Mouse (Mus musculus) E14TG2a.4 (cell line): ENCODE results near the gene Cisd3.
"Not testable (repeated sequence)": the region's sequence is repeated elsewhere in the genome, so short reads cannot be mapped to it uniquely, and the experiment has no call there.

ENCODE experiments used
- H3K27me3 ChIP-seq: 2 replicates; pipeline ENCODE4 v1.6.1; 2014; ENCODE audit warnings: low read length, control low read depth; ENCODE audit not compliant: insufficient read depth
- H3K36me3 ChIP-seq: 2 replicates; pipeline ENCODE4 v1.6.1; 2014; ENCODE audit warnings: low read length, control low read depth; ENCODE audit not compliant: insufficient read depth
- H3K4me1 ChIP-seq: replicated peaks from 2 replicates; pipeline ENCODE4 v1.6.1; 2014; ENCODE audit warnings: low read depth, low read length, control low read depth
- H3K4me3 ChIP-seq: replicated peaks from 2 replicates; pipeline ENCODE4 v1.5.1; 2014; ENCODE audit warnings: mild to moderate bottlenecking, low read length
- H3K9me3 ChIP-seq: 2 replicates; pipeline ENCODE4 v1.6.1; 2014; ENCODE audit warnings: low read length, control low read depth
- CTCF ChIP-seq: conservative IDR thresholded peaks from 2 replicates; pipeline ENCODE4 v1.5.1; 2014; ENCODE audit warnings: low read length
- NANOG ChIP-seq: IDR thresholded peaks from 2 replicates; pipeline ENCODE4 v1.6.1; 2014; ENCODE audit warnings: borderline replicate concordance, low read length, mixed read lengths
- POU5F1 ChIP-seq: IDR thresholded peaks from 2 replicates; pipeline ENCODE4 v1.6.1; 2014; ENCODE audit warnings: low read length, borderline replicate concordance

Cisd3 gene

DNA sequence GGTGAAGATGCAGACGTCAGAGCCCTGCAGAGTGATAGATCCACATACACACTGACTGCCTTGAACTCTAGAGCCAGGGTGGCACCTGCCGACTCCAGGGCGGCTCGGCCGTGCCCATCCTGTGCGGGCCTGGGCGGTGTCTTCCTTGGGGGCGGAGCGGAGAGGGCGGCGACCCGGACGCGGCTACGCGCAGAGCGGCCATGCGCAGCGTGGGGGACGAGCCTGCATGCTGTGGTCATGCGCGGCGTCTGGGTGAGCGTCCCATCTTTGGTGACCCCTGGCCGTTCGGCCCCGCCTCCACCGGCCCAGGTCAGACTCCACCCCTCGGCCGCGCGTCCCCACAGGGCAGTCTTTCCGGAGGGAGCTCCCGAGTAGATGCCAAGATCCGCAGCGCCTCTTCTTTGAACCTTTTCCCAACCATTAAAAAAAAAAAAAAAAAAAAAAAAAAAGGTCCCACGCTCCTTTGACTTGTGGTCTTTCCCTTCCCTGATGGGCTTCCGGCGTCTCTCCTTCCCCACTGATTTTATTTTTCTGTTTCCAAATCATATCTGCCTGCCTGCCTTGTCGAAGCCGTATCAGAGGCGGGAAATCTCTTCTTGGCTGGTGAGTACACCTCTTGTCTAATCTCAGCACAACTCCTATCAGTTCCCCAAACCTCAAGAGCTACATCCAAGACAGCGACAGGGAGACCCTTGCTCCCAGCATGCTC, at the start of gene Cisd3:
Gene Cisd3, plus strand, starts transcription at position 214 of the 709 bp plus-strand sequence.
- Histone ChIP-seq H3K9me3 (no peaks in the 10 kb centered on the region), H3K4me3 (peak within 1 kb of the TSS; percentile 72), H3K27me3 (no peaks in the 10 kb centered on the region), H3K4me1 (peaks cover 92% of the 10 kb centered on the region), H3K36me3 (peaks cover 89% of the 10 kb centered on the region)
- TF ChIP-seq CTCF (no peak), POU5F1 (no peak), NANOG (no peak)

DNA sequence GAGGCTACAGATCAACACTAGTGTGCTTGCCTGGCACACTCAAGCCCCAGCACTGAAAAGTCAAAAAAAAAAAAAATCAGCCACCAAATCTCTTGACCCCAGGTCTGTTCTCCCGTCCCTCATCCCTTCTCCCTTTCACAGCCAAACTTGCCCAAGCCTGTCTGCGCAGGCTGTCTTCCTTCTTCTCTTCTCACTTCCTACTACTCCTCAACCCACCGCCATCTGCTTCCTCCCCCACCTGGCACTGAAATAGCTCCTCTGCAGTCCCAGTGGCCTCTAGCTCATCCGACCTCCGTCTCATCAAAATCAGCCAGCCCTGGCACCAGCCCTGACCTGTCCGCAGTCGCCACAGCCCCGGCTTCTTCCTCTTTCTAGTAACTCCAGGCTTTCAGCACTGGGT, 44.0 kb upstream of the Cisd3 start:
- TF ChIP-seq POU5F1 (no peak), CTCF (no peak), NANOG (no peak)
- H3K4me1 ChIP-seq, result peaks cover 32% of the 10 kb centered on the region
- H3K9me3 ChIP-seq, result peaks cover 5% of the 10 kb centered on the region; the same call in 1 of the 2 replicates

DNA sequence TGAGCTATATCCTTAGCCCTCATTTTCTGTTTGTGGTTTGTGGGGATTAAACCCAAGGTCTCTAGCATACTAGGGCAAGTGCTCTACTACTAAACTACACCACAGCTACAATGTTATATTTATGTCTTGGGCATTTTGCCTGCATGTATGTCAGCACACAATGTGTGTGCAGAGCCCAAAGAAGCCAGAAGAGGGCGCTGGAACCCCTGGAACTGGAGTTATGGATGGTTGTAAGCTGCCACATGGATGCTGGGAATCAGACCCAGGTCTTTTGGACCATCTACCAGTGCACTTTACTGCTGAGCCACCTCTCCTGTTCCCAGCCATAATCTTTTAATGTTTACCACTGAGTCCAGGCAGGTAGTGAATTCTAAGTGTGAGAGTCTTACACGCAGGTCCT, 42.9 kb upstream of the Cisd3 start:
- H3K9me3 ChIP-seq, result peaks cover 5% of the 10 kb centered on the region; the same call in 1 of the 2 replicates
- no peak overlapping the region for H3K4me3 ChIP-seq
- H3K27me3 ChIP-seq, result no peaks in the 10 kb centered on the region
- H3K36me3 ChIP-seq, result no peaks in the 10 kb centered on the region
- TF ChIP-seq POU5F1 (no peak), CTCF (peak; percentile 56)
- H3K4me1 ChIP-seq, result peaks cover 23% of the 10 kb centered on the region

More for the DNA sequence above, 44.0 kb upstream of the Cisd3 start:
- no peaks in the 10 kb centered on the region for H3K36me3 ChIP-seq
- H3K4me3 ChIP-seq, result no peak overlapping the region
- H3K27me3 ChIP-seq, result no peaks in the 10 kb centered on the region

DNA sequence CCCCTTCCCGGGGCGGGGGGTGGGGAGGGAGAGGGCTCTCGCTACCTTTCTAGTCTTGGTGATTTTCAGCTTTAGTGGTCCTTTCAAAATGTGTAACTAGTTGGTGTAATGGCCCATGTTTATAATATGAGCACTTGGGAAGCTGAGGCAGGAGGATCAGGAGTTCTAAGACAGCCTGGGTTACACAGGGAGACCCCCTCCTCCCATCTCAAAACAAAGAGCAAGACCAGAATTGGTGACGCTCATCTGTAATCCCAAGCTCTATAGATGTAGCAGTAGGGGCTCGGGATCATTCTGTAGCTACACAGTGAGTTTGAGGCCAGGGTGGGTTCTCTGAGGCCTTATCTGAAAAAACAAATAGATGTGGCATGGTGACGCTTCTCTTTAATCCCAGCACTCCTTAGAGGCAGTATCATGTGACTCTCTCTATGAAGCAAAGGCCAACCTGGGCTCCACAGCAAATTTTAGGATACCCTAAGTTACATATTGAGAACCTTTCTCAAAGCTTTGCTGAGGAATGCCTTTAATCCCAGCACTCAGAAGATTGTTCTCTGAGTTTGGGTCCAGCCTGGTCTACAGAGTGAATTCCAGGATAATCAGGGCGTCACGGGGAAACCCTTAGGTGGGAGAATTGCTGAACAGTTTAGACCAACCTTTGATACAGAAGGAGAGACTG, 42.1 kb upstream of the Cisd3 start:
- Histone ChIP-seq H3K36me3 (no peaks in the 10 kb centered on the region), H3K27me3 (no peaks in the 10 kb centered on the region), H3K4me3 (no peak overlapping the region), H3K9me3 (peaks cover 5% of the 10 kb centered on the region; the same call in 1 of the 2 replicates), H3K4me1 (peaks cover 18% of the 10 kb centered on the region)
- TF ChIP-seq POU5F1 (no peak), CTCF (no peak), NANOG (no peak)

DNA sequence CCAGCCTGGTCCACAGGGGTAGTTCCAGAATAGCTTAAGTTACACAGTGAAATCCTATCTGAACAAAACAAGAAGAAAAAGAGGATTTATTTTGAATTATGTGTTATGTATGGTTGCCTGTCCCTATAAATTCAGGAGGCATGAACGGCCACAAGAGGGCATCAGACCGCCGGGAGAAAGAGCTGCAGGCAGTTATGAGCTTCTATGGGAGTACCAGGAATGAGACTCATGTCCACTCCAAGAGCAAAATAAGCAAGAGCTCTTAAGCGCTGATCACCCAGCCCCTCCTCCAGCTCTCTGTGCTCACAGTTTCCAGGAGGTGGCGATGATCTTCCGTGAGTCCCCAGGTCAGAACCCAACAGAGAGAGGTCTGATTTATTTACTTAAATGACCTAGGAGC, 40.8 kb upstream of the Cisd3 start:
- Histone ChIP-seq H3K9me3 (peaks cover 5% of the 10 kb centered on the region; the same call in 1 of the 2 replicates), H3K27me3 (no peaks in the 10 kb centered on the region), H3K36me3 (no peaks in the 10 kb centered on the region), H3K4me1 (peaks cover 22% of the 10 kb centered on the region), H3K4me3 (no peak overlapping the region)
- peak; percentile 84 for TF ChIP-seq CTCF
- no peak for TF ChIP-seq POU5F1
- TF ChIP-seq NANOG, result no peak

DNA sequence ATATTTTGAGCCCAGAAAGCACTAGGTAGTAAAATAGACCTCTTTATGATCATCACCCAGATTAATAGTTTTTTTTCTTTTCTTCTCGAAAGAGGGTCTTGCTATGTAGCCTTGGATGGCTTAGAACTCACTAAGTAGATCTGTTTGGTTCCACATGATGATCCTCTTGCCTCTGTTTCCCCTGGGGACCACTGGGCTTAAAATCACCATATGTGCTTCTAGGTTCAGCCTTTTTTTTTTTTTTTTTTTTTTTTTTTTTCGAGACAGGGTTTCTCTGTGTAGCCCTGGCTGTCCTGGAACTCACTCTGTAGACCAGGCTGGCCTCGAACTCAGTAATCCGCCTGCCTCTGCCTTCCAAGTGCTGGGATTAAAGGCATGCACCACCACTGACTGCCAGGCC, 37.1 kb upstream of the Cisd3 start:
- H3K4me1 ChIP-seq, result peaks cover 35% of the 10 kb centered on the region
- not testable (repeated sequence) for H3K27me3 ChIP-seq, H3K36me3 ChIP-seq, H3K4me3 ChIP-seq, H3K9me3 ChIP-seq

DNA sequence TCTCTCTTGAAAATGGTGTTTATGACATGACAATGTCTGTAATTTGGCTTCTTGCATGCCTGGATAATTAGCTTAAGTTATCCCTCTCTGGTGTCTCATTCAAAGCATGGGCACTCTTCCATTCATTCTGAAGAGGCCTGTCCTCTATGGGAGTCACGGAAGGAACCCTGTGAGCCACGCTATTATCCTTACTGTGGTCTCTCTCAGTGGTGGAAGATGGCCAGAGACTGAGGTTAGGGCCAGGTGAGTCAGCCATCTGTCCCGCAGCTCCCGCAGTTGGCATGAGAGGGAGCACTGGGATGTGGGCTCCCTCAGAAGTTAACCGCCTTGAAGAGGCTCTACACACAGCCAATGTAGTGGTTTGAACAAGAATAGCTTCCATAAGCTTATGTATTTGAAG, 35.3 kb upstream of the Cisd3 start:
- Histone ChIP-seq H3K4me1 (peaks cover 47% of the 10 kb centered on the region), H3K4me3 (no peak overlapping the region), H3K9me3 (no peaks in the 10 kb centered on the region), H3K27me3 (0 out of 2 replicates have a peak, but pooled peaks cover 6% of the 10 kb centered on the region), H3K36me3 (peaks cover 19% of the 10 kb centered on the region)
- no peak for TF ChIP-seq POU5F1
- no peak for TF ChIP-seq CTCF
- no peak for TF ChIP-seq NANOG

DNA sequence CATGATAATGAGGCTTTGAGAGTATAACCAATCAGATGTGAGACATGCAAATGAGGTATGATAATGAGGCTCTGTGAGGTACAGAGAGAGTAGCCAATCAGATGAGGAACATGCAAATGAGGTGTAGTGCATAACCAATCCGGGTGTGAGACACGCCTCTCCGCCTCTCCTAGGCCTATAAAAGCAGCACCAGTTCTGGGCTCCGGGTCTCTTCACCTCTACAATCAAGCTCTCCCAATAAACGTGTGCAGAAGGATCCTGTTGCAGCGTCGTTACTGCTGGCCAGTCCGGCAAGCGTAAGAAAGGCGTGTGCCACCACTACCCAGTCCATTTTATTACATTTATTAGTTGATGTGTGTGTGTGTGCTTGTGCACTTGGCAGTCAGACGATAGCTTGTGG, 32.2 kb upstream of the Cisd3 start:
- H3K9me3 ChIP-seq, H3K27me3 ChIP-seq: not testable (repeated sequence)
- peaks cover 74% of the 10 kb centered on the region for H3K4me1 ChIP-seq
- peaks cover 36% of the 10 kb centered on the region for H3K36me3 ChIP-seq
- 0 out of 2 replicates have a peak overlapping the region, but pooled peaks have one; percentile 7 for H3K4me3 ChIP-seq

DNA sequence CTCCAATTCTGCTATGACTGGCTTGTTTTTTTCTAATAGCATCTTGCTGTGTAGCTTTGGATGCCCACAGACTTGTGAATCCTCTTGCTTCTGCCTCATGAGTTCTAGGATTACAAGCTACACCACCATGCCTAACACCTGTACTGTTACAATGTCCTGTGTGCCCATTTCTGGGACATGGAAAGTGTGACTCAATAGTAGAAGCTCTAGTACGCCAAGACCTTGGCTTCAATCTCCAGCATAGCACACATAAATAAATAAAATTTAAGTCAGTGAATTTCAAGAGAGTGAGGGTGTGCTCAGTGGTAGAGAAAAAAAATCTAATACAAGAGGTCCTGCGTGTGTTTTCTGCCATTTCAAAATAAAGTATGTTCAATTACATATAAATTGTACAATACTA, 31.4 kb upstream of the Cisd3 start:
- no peak for TF ChIP-seq NANOG
- TF ChIP-seq CTCF, result no peak
- no peak for TF ChIP-seq POU5F1
- 0 out of 2 replicates have a peak overlapping the region, but pooled peaks have one; percentile 7 for H3K4me3 ChIP-seq
- H3K4me1 ChIP-seq, result peaks cover 80% of the 10 kb centered on the region
- peaks cover 42% of the 10 kb centered on the region for H3K36me3 ChIP-seq
- no peaks in the 10 kb centered on the region for H3K9me3 ChIP-seq
- 0 out of 2 replicates have a peak, but pooled peaks cover 6% of the 10 kb centered on the region for H3K27me3 ChIP-seq
